8 mouse cellular contexts compared by ENCODE assay signal in genomic region chr6:100562719-100563551, GRCm38 (mm10).
DNase-seq lines count a peak whose midpoint lies in the region; ATAC-seq lines count a peak whose summit lies in the region.

No protein-coding gene starts in this region.

- ATAC-seq in heart, embryonic 13.5 days (ENCODE audit: extremely low read depth, insufficient number of reproducible peaks, low FRiP score, low TSS enrichment): peak; percentile 55; the same call in 1 of the 2 replicates
- peak; percentile 22; the same call in 1 of the 2 replicates for ATAC-seq in liver, embryonic 15.5 days (ENCODE audit: insufficient read depth)
- ATAC-seq in neural tube, embryonic 15.5 days (ENCODE audit: low FRiP score): peak; percentile 72
- ATAC-seq in activated CD4-positive, CD25-positive, alpha-beta regulatory T cell, adult 4 months: no peak

- no peak overlapping the region for H3K27ac ChIP-seq in heart, embryonic 13.5 days (replicated peaks)
- H3K27ac ChIP-seq in liver, embryonic 15.5 days (replicated peaks): no peak overlapping the region
- H3K27ac ChIP-seq in neural tube, embryonic 15.5 days (replicated peaks): peak overlapping the region; percentile 81

- DNase-seq in urinary bladder, postnatal 14 days (ENCODE audit: low spot score): peak; percentile 24
- DNase-seq in urinary bladder, postnatal 10 days (ENCODE audit: low spot score): no peak
- DNase-seq in embryo, embryonic 10 days (ENCODE audit: low spot score): peak; percentile 73
- peak; percentile 50 to 65 for DNase-seq in kidney, postnatal 4 days

- H3K4me3 ChIP-seq in heart, embryonic 13.5 days: peak overlapping the region; percentile 54
- H3K4me3 ChIP-seq in liver, embryonic 15.5 days (replicated peaks): peak overlapping the region; percentile 40
- peak overlapping the region; percentile 45 for H3K4me3 ChIP-seq in neural tube, embryonic 15.5 days (replicated peaks)

- peak overlapping the region; percentile 90 for H3K4me2 ChIP-seq in heart, embryonic 13.5 days
- H3K4me2 ChIP-seq in liver, embryonic 15.5 days: peak overlapping the region; percentile 73
- H3K4me2 ChIP-seq in neural tube, embryonic 15.5 days: peak overlapping the region; percentile 98

- WGBS in heart, embryonic 13.5 days: under 1% methylated on average over 51 of the region's 51 CpGs
- WGBS in liver, embryonic 15.5 days (ENCODE audit: insufficient replicate concordance): 2% methylated on average over 51 of the region's 51 CpGs
- WGBS in neural tube, embryonic 15.5 days: under 1% methylated on average over 51 of the region's 51 CpGs

- peak overlapping the region; percentile 75 for H3K9ac ChIP-seq in heart, embryonic 13.5 days
- H3K9ac ChIP-seq in liver, embryonic 15.5 days: no peak overlapping the region
- peak overlapping the region; percentile 62 for H3K9ac ChIP-seq in neural tube, embryonic 15.5 days (replicated peaks)

- H3K36me3 ChIP-seq in heart, embryonic 13.5 days: no peaks in the 10 kb centered on the region
- no peaks in the 10 kb centered on the region for H3K36me3 ChIP-seq in liver, embryonic 15.5 days (replicated peaks)
- no peaks in the 10 kb centered on the region for H3K36me3 ChIP-seq in neural tube, embryonic 15.5 days

- H3K9me3 ChIP-seq in heart, embryonic 13.5 days: no peaks in the 10 kb centered on the region
- no peaks in the 10 kb centered on the region for H3K9me3 ChIP-seq in liver, embryonic 15.5 days (replicated peaks)
- no peaks in the 10 kb centered on the region for H3K9me3 ChIP-seq in neural tube, embryonic 15.5 days (replicated peaks)

- H3K27me3 ChIP-seq in heart, embryonic 13.5 days (replicated peaks): peaks cover 93% of the 10 kb centered on the region
- peaks cover 59% of the 10 kb centered on the region for H3K27me3 ChIP-seq in liver, embryonic 15.5 days
- peaks cover 19% of the 10 kb centered on the region for H3K27me3 ChIP-seq in neural tube, embryonic 15.5 days (replicated peaks)

- H3K4me1 ChIP-seq in heart, embryonic 13.5 days: peaks cover 21% of the 10 kb centered on the region
- peaks cover 8% of the 10 kb centered on the region; the same call in 1 of the 2 replicates for H3K4me1 ChIP-seq in liver, embryonic 15.5 days (replicated peaks)
- H3K4me1 ChIP-seq in neural tube, embryonic 15.5 days: peaks cover 32% of the 10 kb centered on the region
